Mouse (Mus musculus): ENCODE data around the gene Icam1. TPM values are rescaled to one million over a fixed set of nuclear protein-coding genes. Genes with fewer than 3 reads are reported as not detected.

The Icam1 gene
- total and polyA plus RNA-seq, 2 experiments from 2014 or later: 3.1 to 3.7 TPM

DNA sequence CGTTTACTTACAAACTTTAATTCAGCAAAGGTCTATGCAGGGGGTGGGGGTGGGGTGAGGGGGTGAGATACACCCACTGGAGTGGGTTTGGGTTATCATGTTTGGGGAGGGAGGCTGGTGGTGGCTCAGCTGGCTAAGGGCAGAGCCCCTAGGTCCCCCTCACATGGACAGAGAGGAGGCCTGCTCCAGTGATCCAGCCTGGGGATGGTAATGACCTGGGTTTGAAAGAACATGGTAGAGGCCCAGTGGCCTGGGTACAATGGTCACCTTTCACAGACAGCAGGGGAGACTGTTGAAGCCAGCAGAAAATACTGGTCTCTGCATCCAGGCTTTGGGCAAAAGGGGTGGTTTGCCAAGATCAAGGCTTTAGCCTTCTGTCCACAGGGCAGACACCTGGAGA lies 58.4 kb downstream of the Icam1 start:
- no peak overlapping the region for H3K4me2 ChIP-seq (ENCODE audit: low read depth)
- no peak overlapping the region for H3K4me3 ChIP-seq (ENCODE audit: low read depth, low read length)
- DNase-seq (no peak), ATAC-seq (no peak)
- H3K9me3 ChIP-seq (ENCODE audit: low read length): no peaks in the 10 kb centered on the region
- H3K4me1 ChIP-seq (ENCODE audit: insufficient read depth): peaks cover 7% of the 10 kb centered on the region; the same call in 1 of the 2 replicates
- H3K9ac ChIP-seq: no peak overlapping the region
- 78% methylated on average over 1 of the region's 1 CpGs for WGBS
- peaks cover 49% of the 10 kb centered on the region for H3K36me3 ChIP-seq (ENCODE audit: insufficient read depth)
- no peak for TF ChIP-seq CTCF (IDR thresholded peaks at IDR 0.05; ENCODE audit: low read depth)
- no peaks in the 10 kb centered on the region for H3K27me3 ChIP-seq (ENCODE audit: insufficient read depth, low read length)
- H3K27ac ChIP-seq (ENCODE audit: low read depth, low read length): no peak overlapping the region

DNA sequence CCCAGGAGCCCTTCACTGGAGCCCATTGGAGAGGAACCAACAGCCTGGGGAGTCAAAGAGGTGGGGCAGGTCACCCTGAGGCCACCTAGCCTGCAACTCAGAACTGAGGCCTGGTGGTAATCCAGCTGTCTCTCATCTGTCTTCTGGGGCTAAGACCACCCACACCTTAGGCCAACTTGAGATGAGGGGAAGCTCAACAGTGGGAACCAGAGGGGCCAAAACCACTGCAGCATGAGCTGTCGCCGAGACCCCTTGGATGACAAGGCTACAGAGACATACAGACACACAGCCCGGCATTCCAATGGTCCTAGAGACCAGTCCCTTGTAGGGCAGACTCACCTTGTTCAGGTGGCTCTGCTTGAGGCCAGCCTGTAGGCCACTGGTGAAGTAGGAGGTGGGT lies 59.8 kb downstream of the Icam1 start:
- peaks cover 52% of the 10 kb centered on the region for H3K36me3 ChIP-seq (ENCODE audit: insufficient read depth)
- H3K9me3 ChIP-seq (ENCODE audit: low read length): no peaks in the 10 kb centered on the region
- ATAC-seq (no peak), DNase-seq (no peak)
- no peak overlapping the region for H3K4me3 ChIP-seq (ENCODE audit: low read depth, low read length)
- no peak overlapping the region for H3K9ac ChIP-seq
- no peak for TF ChIP-seq CTCF (IDR thresholded peaks at IDR 0.05; ENCODE audit: low read depth)
- H3K4me1 ChIP-seq (ENCODE audit: insufficient read depth): peaks cover 7% of the 10 kb centered on the region; the same call in 1 of the 2 replicates
- H3K27me3 ChIP-seq (ENCODE audit: insufficient read depth, low read length): no peaks in the 10 kb centered on the region
- H3K4me2 ChIP-seq (ENCODE audit: low read depth): no peak overlapping the region
- no peak overlapping the region for H3K27ac ChIP-seq (ENCODE audit: low read depth, low read length)
- 83% methylated on average over 3 of the region's 3 CpGs for WGBS

MicroRNAs encoded within 50 kb of the gene (microRNA counts, 519-probe panel; counts per million panel counts)
- microRNA mmu-miR-1900: not detected

Small RNA genes within 50 kb of the gene (microRNA-seq; reads per million reads assigned to microRNA genes)
- 0 to 0.12 reads per million in 2 experiments for gene Mir1900
- 0 to 0.24 reads per million in 2 experiments for gene Mir7082

Other genes with a start within 250 kb of the Icam1 start
- gene Col5a3, start 200.9 kb upstream of the Icam1 start, total RNA-seq (2014; rRNA removed): 1.2 and 3.7 TPM in 2 replicates
- 0.40 TPM in 2 replicates for gene Col5a3, start 200.9 kb upstream of the Icam1 start, polyA plus RNA-seq (2015; fragmentation: Nextera tagmentation; extraction: Ambion mirVana)
- not detected in 2 replicates for gene Rdh8, start 197.5 kb upstream of the Icam1 start, total RNA-seq (2014; rRNA removed)
- not detected in 2 replicates for gene Rdh8, start 197.5 kb upstream of the Icam1 start, polyA plus RNA-seq (2015; fragmentation: Nextera tagmentation; extraction: Ambion mirVana)
- gene A230050P20Rik, start 147.3 kb upstream of the Icam1 start, total RNA-seq (2014; rRNA removed): 18.0 and 22.1 TPM in 2 replicates
- gene A230050P20Rik, start 147.3 kb upstream of the Icam1 start, polyA plus RNA-seq (2015; fragmentation: Nextera tagmentation; extraction: Ambion mirVana): 5.0 and 19.6 TPM in 2 replicates
- 8.6 and 13.8 TPM in 2 replicates for gene Angptl6, start 136.3 kb upstream of the Icam1 start, total RNA-seq (2014; rRNA removed)
- 16.4 and 20.6 TPM in 2 replicates for gene Angptl6, start 136.3 kb upstream of the Icam1 start, polyA plus RNA-seq (2015; fragmentation: Nextera tagmentation; extraction: Ambion mirVana)
- gene Ppan, start 127.8 kb upstream of the Icam1 start, total RNA-seq (2014; rRNA removed): 55.5 and 72.4 TPM in 2 replicates
- 40.7 and 43.1 TPM in 2 replicates for gene Ppan, start 127.8 kb upstream of the Icam1 start, polyA plus RNA-seq (2015; fragmentation: Nextera tagmentation; extraction: Ambion mirVana)
- gene Eif3g, start 117.4 kb upstream of the Icam1 start, total RNA-seq (2014; rRNA removed): 129 and 137 TPM in 2 replicates
- gene Eif3g, start 117.4 kb upstream of the Icam1 start, polyA plus RNA-seq (2015; fragmentation: Nextera tagmentation; extraction: Ambion mirVana): 232 and 242 TPM in 2 replicates
- gene Dnmt1, start 56.1 kb upstream of the Icam1 start, total RNA-seq (2014; rRNA removed): 83.1 and 101 TPM in 2 replicates
- 36.2 and 39.9 TPM in 2 replicates for gene Dnmt1, start 56.1 kb upstream of the Icam1 start, polyA plus RNA-seq (2015; fragmentation: Nextera tagmentation; extraction: Ambion mirVana)
- 3.7 and 4.0 TPM in 2 replicates for gene S1pr2, start 39.2 kb upstream of the Icam1 start, total RNA-seq (2014; rRNA removed)
- 5.1 and 5.7 TPM in 2 replicates for gene S1pr2, start 39.2 kb upstream of the Icam1 start, polyA plus RNA-seq (2015; fragmentation: Nextera tagmentation; extraction: Ambion mirVana)
- gene Mrpl4, start 13.2 kb upstream of the Icam1 start, total RNA-seq (2014; rRNA removed): 59.9 and 77.8 TPM in 2 replicates
- 101 and 111 TPM in 2 replicates for gene Mrpl4, start 13.2 kb upstream of the Icam1 start, polyA plus RNA-seq (2015; fragmentation: Nextera tagmentation; extraction: Ambion mirVana)
- gene Icam4, start 13.4 kb downstream of the Icam1 start, total RNA-seq (2014; rRNA removed): not detected in 2 replicates
- gene Icam4, start 13.4 kb downstream of the Icam1 start, polyA plus RNA-seq (2015; fragmentation: Nextera tagmentation; extraction: Ambion mirVana): not detected in 2 replicates
- 17.2 and 19.4 TPM in 2 replicates for gene Icam5, start 16.1 kb downstream of the Icam1 start, total RNA-seq (2014; rRNA removed)
- gene Icam5, start 16.1 kb downstream of the Icam1 start, polyA plus RNA-seq (2015; fragmentation: Nextera tagmentation; extraction: Ambion mirVana): 8.2 and 10.3 TPM in 2 replicates
- gene Zglp1, start 51.1 kb downstream of the Icam1 start, total RNA-seq (2014; rRNA removed): not detected in 2 replicates
- gene Zglp1, start 51.1 kb downstream of the Icam1 start, polyA plus RNA-seq (2015; fragmentation: Nextera tagmentation; extraction: Ambion mirVana): 0.56 and 0.84 TPM in 2 replicates
- 1.5 and 2.6 TPM in 2 replicates for gene Gm49373, start 57.1 kb downstream of the Icam1 start, total RNA-seq (2014; rRNA removed)
- 0.74 and 0.79 TPM in 2 replicates for gene Gm49373, start 57.1 kb downstream of the Icam1 start, polyA plus RNA-seq (2015; fragmentation: Nextera tagmentation; extraction: Ambion mirVana)
- gene Fdx1l, start 57.6 kb downstream of the Icam1 start, total RNA-seq (2014; rRNA removed): 63.2 and 69.2 TPM in 2 replicates
- gene Fdx1l, start 57.6 kb downstream of the Icam1 start, polyA plus RNA-seq (2015; fragmentation: Nextera tagmentation; extraction: Ambion mirVana): 79.4 and 94.9 TPM in 2 replicates
- 0.43 and 3.4 TPM in 2 replicates for gene Gm38431, start 76.0 kb downstream of the Icam1 start, total RNA-seq (2014; rRNA removed)
- gene Gm38431, start 76.0 kb downstream of the Icam1 start, polyA plus RNA-seq (2015; fragmentation: Nextera tagmentation; extraction: Ambion mirVana): 0.34 and 0.44 TPM in 2 replicates
- gene Raver1, start 76.0 kb downstream of the Icam1 start, total RNA-seq (2014; rRNA removed): 24.5 and 40.3 TPM in 2 replicates
- 23.2 and 24.3 TPM in 2 replicates for gene Raver1, start 76.0 kb downstream of the Icam1 start, polyA plus RNA-seq (2015; fragmentation: Nextera tagmentation; extraction: Ambion mirVana)
- gene Tyk2, start 115.3 kb downstream of the Icam1 start, total RNA-seq (2014; rRNA removed): 9.4 and 11.0 TPM in 2 replicates
- 3.8 and 5.0 TPM in 2 replicates for gene Tyk2, start 115.3 kb downstream of the Icam1 start, polyA plus RNA-seq (2015; fragmentation: Nextera tagmentation; extraction: Ambion mirVana)
- 39.5 and 42.1 TPM in 2 replicates for gene Cdc37, start 134.0 kb downstream of the Icam1 start, total RNA-seq (2014; rRNA removed)
- gene Cdc37, start 134.0 kb downstream of the Icam1 start, polyA plus RNA-seq (2015; fragmentation: Nextera tagmentation; extraction: Ambion mirVana): 186 and 191 TPM in 2 replicates
- 19.8 and 20.0 TPM in 2 replicates for gene Pde4a, start 149.7 kb downstream of the Icam1 start, total RNA-seq (2014; rRNA removed)
- 26.2 and 41.6 TPM in 2 replicates for gene Pde4a, start 149.7 kb downstream of the Icam1 start, polyA plus RNA-seq (2015; fragmentation: Nextera tagmentation; extraction: Ambion mirVana)
- 68.9 and 72.7 TPM in 2 replicates for gene Keap1, start 223.4 kb downstream of the Icam1 start, total RNA-seq (2014; rRNA removed)
- gene Keap1, start 223.4 kb downstream of the Icam1 start, polyA plus RNA-seq (2015; fragmentation: Nextera tagmentation; extraction: Ambion mirVana): 60.0 and 67.0 TPM in 2 replicates
- 2.7 and 2.8 TPM in 2 replicates for gene S1pr5, start 232.5 kb downstream of the Icam1 start, total RNA-seq (2014; rRNA removed)
- gene S1pr5, start 232.5 kb downstream of the Icam1 start, polyA plus RNA-seq (2015; fragmentation: Nextera tagmentation; extraction: Ambion mirVana): 1.9 and 2.3 TPM in 2 replicates
- 18.7 and 19.5 TPM in 2 replicates for gene Atg4d, start 249.3 kb downstream of the Icam1 start, total RNA-seq (2014; rRNA removed)
- 19.9 and 26.4 TPM in 2 replicates for gene Atg4d, start 249.3 kb downstream of the Icam1 start, polyA plus RNA-seq (2015; fragmentation: Nextera tagmentation; extraction: Ambion mirVana)